Mouse (Mus musculus): ENCODE measurements around the gene Spp1.
"Not testable (repeated sequence)": the region's sequence is repeated elsewhere in the genome, so short reads cannot be mapped to it uniquely, and the experiment has no call there.

Spp1 gene

GRCm38 (mm10) chr5:104433968-104434565 is 851 bp upstream of the Spp1 start:
- no peak for DNase-seq (ENCODE audit: low read depth, low spot score)

- DNase-seq (ENCODE audit: low read depth, low spot score): no peak
Measured at GRCm38 (mm10) chr5:104436406-104437076, 1.6 kb downstream of the Spp1 start.

GRCm38 (mm10) chr5:104442396-104442795 is 7.5 kb downstream of the Spp1 start:
- no peak for DNase-seq (ENCODE audit: low read depth, low spot score)

GRCm38 (mm10) chr5:104442850-104443249 is 7.9 kb downstream of the Spp1 start:
- DNase-seq (ENCODE audit: low read depth, low spot score): no peak

- no peak for DNase-seq (ENCODE audit: low read depth, low spot score)
Measured at GRCm38 (mm10) chr5:104446156-104446555, 11.2 kb downstream of the Spp1 start.

GRCm38 (mm10) chr5:104448346-104448745 is 13.4 kb downstream of the Spp1 start:
- DNase-seq (ENCODE audit: low read depth, low spot score): not testable (repeated sequence)

GRCm38 (mm10) chr5:104449491-104449890 is 14.6 kb downstream of the Spp1 start:
- no peak for DNase-seq (ENCODE audit: low read depth, low spot score)

- DNase-seq (ENCODE audit: low read depth, low spot score): no peak
Measured at GRCm38 (mm10) chr5:104453075-104453474, 18.2 kb downstream of the Spp1 start.

- DNase-seq (ENCODE audit: low read depth, low spot score): no peak
Measured at GRCm38 (mm10) chr5:104454564-104454963, 19.6 kb downstream of the Spp1 start.

GRCm38 (mm10) chr5:104458832-104459705 is 24.2 kb downstream of the Spp1 start, which contains the start of gene Pkd2:
TSS of gene Pkd2 (plus strand) at chr5:104459450.
- no peak for DNase-seq (ENCODE audit: low read depth, low spot score)

- DNase-seq (ENCODE audit: low read depth, low spot score): no peak
Measured at GRCm38 (mm10) chr5:104459706-104460455, 25.0 kb downstream of the Spp1 start.

GRCm38 (mm10) chr5:104460456-104460838 is 25.5 kb downstream of the Spp1 start:
- no peak for DNase-seq (ENCODE audit: low read depth, low spot score)

GRCm38 (mm10) chr5:104460856-104461255 is 25.9 kb downstream of the Spp1 start:
- DNase-seq (ENCODE audit: low read depth, low spot score): no peak

- DNase-seq (ENCODE audit: low read depth, low spot score): no peak
Measured at GRCm38 (mm10) chr5:104465279-104465678, 30.4 kb downstream of the Spp1 start.

GRCm38 (mm10) chr5:104465731-104466130 is 30.8 kb downstream of the Spp1 start:
- no peak for DNase-seq (ENCODE audit: low read depth, low spot score)

GRCm38 (mm10) chr5:104466816-104467215 is 31.9 kb downstream of the Spp1 start:
- DNase-seq (ENCODE audit: low read depth, low spot score): no peak

GRCm38 (mm10) chr5:104468586-104468985 is 33.7 kb downstream of the Spp1 start:
- no peak for DNase-seq (ENCODE audit: low read depth, low spot score)

- DNase-seq (ENCODE audit: low read depth, low spot score): no peak
Measured at GRCm38 (mm10) chr5:104470981-104471391, 36.1 kb downstream of the Spp1 start.

GRCm38 (mm10) chr5:104472371-104472770 is 37.5 kb downstream of the Spp1 start:
- no peak for DNase-seq (ENCODE audit: low read depth, low spot score)

- no peak for DNase-seq (ENCODE audit: low read depth, low spot score)
Measured at GRCm38 (mm10) chr5:104480367-104480766, 45.4 kb downstream of the Spp1 start.

- DNase-seq (ENCODE audit: low read depth, low spot score): no peak
Measured at GRCm38 (mm10) chr5:104482856-104483255, 47.9 kb downstream of the Spp1 start.

Measured in retina, adult 2 months (tissue).